Mouse (Mus musculus) ES-E14 (cell line): ENCODE measurements around the gene Ap1b1. TPM values are rescaled to one million over a fixed set of nuclear protein-coding genes. Genes with fewer than 3 reads are reported as not detected.

Source experiments
- DNase-seq: peaks from one replicate; pipeline ENCODE4 v3.0.0-alpha.2; 2013; ENCODE audit warnings: low read depth, low spot score
- H3K27ac ChIP-seq: 2 replicates; pipeline ENCODE4 v1.5.1; 2012; ENCODE audit warnings: low read depth, mild to moderate bottlenecking, low read length, moderate library complexity, mixed read lengths; ENCODE audit not compliant: poor library complexity, insufficient read depth, severe bottlenecking
- H3K36me3 ChIP-seq: 2 replicates; pipeline ENCODE4 v1.6.1; 2012; ENCODE audit warnings: mild to moderate bottlenecking, low read length, moderate library complexity, mixed read lengths; ENCODE audit not compliant: control insufficient read depth, poor library complexity, insufficient read depth, severe bottlenecking
- H3K4me1 ChIP-seq, 2 experiments: fragments of 150-350 bp in 1 of 2; sonication (generic) in 1 of 2; 2 replicates each; pipeline ENCODE4 v1.6.1; 2012; ENCODE audit warnings: low read length in 2 of 2, mild to moderate bottlenecking in 1 of 2, mixed read lengths in 1 of 2; ENCODE audit not compliant: control insufficient read depth in 2 of 2, insufficient read depth in 2 of 2, poor library complexity in 1 of 2
- H3K4me3 ChIP-seq, 2 experiments: fragments of 150-350 bp in 1 of 2; sonication (generic) in 1 of 2; 2 replicates each; pipeline ENCODE4 v1.5.1; 2012; ENCODE audit warnings: low read length in 2 of 2, low read depth in 1 of 2, mild to moderate bottlenecking in 1 of 2, mixed read lengths in 1 of 2; ENCODE audit not compliant: insufficient read depth in 1 of 2, poor library complexity in 1 of 2, severe bottlenecking in 1 of 2
- H3K9ac ChIP-seq: 2 replicates; pipeline ENCODE4 v1.6.1; 2012; ENCODE audit warnings: low read depth, mild to moderate bottlenecking, low read length, mixed read lengths; ENCODE audit not compliant: poor library complexity, insufficient read depth, severe bottlenecking
- H3K9me3 ChIP-seq: fragments of 150-350 bp; sonication (generic); 2 replicates; pipeline ENCODE4 v1.6.1; 2012; ENCODE audit warnings: low read depth, mild to moderate bottlenecking, low read length; ENCODE audit not compliant: control insufficient read depth, insufficient read depth
- CHD2 ChIP-seq: IDR thresholded peaks from 2 replicates; pipeline ENCODE4 v1.6.1; 2014; ENCODE audit warnings: mild to moderate bottlenecking, low read depth, low read length, inconsistent platforms
- HCFC1 ChIP-seq: IDR thresholded peaks from 2 replicates; pipeline ENCODE4 v1.6.1; 2012; ENCODE audit warnings: low read length, inconsistent platforms, borderline replicate concordance; ENCODE audit not compliant: insufficient read depth
- MAFK ChIP-seq: IDR thresholded peaks from 2 replicates; pipeline ENCODE4 v1.6.1; 2014; ENCODE audit warnings: mild to moderate bottlenecking, low read depth, low read length, inconsistent platforms; ENCODE audit not compliant: insufficient read depth
- ZC3H11A ChIP-seq: IDR thresholded peaks from 2 replicates; pipeline ENCODE4 v1.6.1; 2012; ENCODE audit warnings: low read depth, mild to moderate bottlenecking, inconsistent platforms, low read length, borderline replicate concordance
- ZNF384 ChIP-seq: IDR thresholded peaks from 2 replicates; pipeline ENCODE4 v1.6.1; 2012; ENCODE audit warnings: low read depth, low read length, inconsistent platforms
- in situ Hi-C, 2 experiments: fragments of 600-800 bp; cut with MboI; formaldehyde crosslinking; loops; one replicate each; pipeline ENCODE4 v1.15.1; 2025; ENCODE audit warnings: low sequenced_read_pairs in 2 of 2, inconsistent platforms in 1 of 2; ENCODE audit not compliant: unreplicated experiment in 2 of 2
- total RNA-seq: library from RNA; depleted of rRNA; stranded (reverse); fragments of 300-350 nt; gene quantifications from 2 replicates; pipeline ENCODE4 v1.2.3, GENCODE M21; 2012

Ap1b1 gene
- total RNA-seq, 1 experiment = 42.4 TPM

DNA sequence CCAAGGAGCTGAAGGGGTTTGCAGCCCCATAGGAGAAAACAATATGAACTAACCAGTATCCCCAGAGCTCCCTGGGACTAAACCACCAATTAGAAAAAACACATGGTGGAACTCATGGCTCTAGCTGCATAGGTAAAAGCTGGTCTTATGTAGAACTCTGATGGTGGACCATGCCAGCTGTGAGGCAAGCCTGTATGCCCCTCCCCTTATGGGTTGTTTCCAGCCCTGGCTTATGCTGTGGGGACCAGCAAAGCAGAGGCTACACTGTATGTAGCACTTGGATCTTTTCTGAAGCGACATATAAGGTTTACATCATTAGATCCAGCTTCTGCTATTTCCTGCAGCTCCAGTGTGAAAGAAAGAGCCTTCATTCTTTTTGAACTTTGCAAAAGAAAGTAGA is 20.6 kb downstream of the Ap1b1 start:
- Histone ChIP-seq H3K9ac (no peak overlapping the region), H3K27ac (no peak overlapping the region), H3K36me3 (peaks cover 2% of the 10 kb centered on the region; the same call in 1 of the 2 replicates), H3K4me1 (peaks cover 0 to 10% of the 10 kb centered on the region in 2 experiments; a peak in 2 of 4 replicates), H3K9me3 (no peaks in the 10 kb centered on the region), H3K4me3 (no peak overlapping the region)
- in situ Hi-C loops = no loop called here
- DNase-seq = no peak
- TF ChIP-seq CHD2 (no peak), ZC3H11A (no peak), MAFK (no peak), HCFC1 (no peak), ZNF384 (no peak)

DNA sequence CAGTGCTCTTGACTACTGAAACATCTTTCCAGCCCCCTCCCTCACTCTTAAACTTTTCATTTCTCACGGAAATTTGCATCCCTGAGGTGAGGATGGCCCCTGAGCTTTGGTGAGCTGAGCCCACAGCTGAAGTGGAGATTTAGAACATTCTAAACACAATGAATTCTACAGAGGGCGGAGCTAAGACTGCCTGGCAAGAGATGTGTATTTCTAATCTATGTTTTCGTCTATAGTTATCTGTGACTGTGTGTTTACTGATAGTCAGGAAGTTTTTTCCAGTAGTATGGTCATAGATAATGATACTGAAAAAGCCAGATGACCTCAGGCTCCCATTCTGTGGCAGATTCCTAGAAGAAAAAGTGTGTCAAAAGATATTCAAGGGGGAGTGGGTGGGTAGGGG is 22.2 kb downstream of the Ap1b1 start:
- no peak for TF ChIP-seq MAFK
- TF ChIP-seq CHD2 = no peak
- no peak for TF ChIP-seq ZC3H11A
- TF ChIP-seq ZNF384 = no peak
- no peak for TF ChIP-seq HCFC1

DNA sequence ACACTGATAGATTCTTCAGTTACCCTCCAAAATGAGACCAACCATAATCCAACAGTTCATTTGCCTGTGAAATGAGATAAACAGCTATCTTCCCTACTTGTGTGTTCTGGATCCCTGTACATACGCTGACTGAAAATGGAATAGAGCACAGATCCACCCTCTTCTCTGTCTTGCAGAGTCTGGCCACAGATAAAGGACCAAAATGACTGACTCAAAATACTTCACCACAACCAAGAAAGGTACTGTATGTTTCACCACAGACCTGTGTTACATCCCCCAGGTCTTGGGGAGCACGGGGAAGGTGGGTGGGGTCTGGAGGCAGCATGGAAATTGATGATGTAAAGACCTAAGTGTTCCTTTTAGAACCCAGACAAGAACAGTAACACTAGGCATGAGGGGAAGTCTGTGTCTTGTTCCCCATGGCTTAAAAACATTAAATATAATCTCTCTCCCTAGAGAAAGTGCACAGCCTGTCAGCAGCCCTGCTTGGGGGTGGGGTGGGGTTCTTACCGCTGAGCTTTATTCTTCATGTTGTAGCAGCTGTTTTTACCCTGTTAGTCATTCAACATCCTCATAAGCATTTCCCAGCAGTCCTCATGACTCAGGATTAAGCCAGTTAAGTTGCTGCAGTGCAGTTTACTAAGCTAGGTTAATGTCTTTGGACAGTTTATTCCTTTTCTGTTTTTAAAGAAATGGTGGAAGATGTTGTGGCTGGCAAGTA is 22.9 kb downstream of the Ap1b1 start:
- no peak for DNase-seq
- Histone ChIP-seq H3K4me1 (peaks cover 0 to 10% of the 10 kb centered on the region in 2 experiments; a peak in 2 of 4 replicates), H3K9me3 (no peaks in the 10 kb centered on the region), H3K4me3 (no peak overlapping the region), H3K27ac (no peak overlapping the region), H3K36me3 (peaks cover 12% of the 10 kb centered on the region), H3K9ac (no peak overlapping the region)
- in situ Hi-C loops = no loop called here
- TF ChIP-seq MAFK (no peak), ZNF384 (no peak), HCFC1 (no peak), ZC3H11A (no peak), CHD2 (no peak)

More for the DNA sequence above, 22.2 kb downstream of the Ap1b1 start:
- Histone ChIP-seq H3K9ac (no peak overlapping the region), H3K4me1 (peaks cover 0 to 10% of the 10 kb centered on the region in 2 experiments; a peak in 2 of 4 replicates), H3K36me3 (peaks cover 7% of the 10 kb centered on the region), H3K27ac (no peak overlapping the region), H3K9me3 (no peaks in the 10 kb centered on the region), H3K4me3 (no peak overlapping the region)
- in situ Hi-C loops = no loop called here
- DNase-seq = no peak

DNA sequence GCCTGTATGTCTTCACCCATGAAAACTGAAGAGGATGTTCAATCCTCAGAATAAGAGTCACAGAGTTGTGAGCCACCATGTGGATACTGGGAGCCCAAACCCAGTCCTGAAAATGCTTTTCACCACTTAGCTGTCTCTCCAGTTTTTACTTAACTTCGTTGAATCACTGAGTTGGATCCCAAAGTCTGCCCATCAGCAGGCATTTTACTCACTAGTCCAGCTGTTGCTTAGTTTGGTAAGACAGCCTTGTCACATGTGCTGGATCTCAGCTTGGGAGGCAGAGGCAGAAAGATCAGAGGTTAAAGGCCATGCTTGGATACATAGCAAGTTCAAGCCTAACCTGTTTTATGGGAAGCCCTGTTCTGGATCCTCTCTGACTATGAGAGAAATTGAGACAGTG is 23.6 kb downstream of the Ap1b1 start:
- no peak for TF ChIP-seq ZNF384
- no peak for TF ChIP-seq ZC3H11A
- TF ChIP-seq MAFK = no peak
- no peak for TF ChIP-seq CHD2
- no peak for TF ChIP-seq HCFC1
- in situ Hi-C loops = no loop called here
- no peak overlapping the region for H3K4me3 ChIP-seq
- no peak for DNase-seq
- H3K4me1 ChIP-seq = peaks cover 0 to 10% of the 10 kb centered on the region in 2 experiments; a peak in 2 of 4 replicates
- H3K9ac ChIP-seq = no peak overlapping the region
- peaks cover 16% of the 10 kb centered on the region for H3K36me3 ChIP-seq
- no peak overlapping the region for H3K27ac ChIP-seq
- no peaks in the 10 kb centered on the region for H3K9me3 ChIP-seq
